Mouse (Mus musculus): ENCODE results near the gene Ret. TPM values are rescaled to one million over a fixed set of nuclear protein-coding genes. Genes with fewer than 3 reads are reported as not detected.

Ret gene
- polyA plus RNA-seq (2012; ENCODE audit: low replicate concordance), result 0.14 and 0.39 TPM in 2 replicates

GRCm38 (mm10) chr6:118197440-118197975 is at the start of gene Ret:
Gene Ret (minus strand): TSS chr6:118197718.

DNA sequence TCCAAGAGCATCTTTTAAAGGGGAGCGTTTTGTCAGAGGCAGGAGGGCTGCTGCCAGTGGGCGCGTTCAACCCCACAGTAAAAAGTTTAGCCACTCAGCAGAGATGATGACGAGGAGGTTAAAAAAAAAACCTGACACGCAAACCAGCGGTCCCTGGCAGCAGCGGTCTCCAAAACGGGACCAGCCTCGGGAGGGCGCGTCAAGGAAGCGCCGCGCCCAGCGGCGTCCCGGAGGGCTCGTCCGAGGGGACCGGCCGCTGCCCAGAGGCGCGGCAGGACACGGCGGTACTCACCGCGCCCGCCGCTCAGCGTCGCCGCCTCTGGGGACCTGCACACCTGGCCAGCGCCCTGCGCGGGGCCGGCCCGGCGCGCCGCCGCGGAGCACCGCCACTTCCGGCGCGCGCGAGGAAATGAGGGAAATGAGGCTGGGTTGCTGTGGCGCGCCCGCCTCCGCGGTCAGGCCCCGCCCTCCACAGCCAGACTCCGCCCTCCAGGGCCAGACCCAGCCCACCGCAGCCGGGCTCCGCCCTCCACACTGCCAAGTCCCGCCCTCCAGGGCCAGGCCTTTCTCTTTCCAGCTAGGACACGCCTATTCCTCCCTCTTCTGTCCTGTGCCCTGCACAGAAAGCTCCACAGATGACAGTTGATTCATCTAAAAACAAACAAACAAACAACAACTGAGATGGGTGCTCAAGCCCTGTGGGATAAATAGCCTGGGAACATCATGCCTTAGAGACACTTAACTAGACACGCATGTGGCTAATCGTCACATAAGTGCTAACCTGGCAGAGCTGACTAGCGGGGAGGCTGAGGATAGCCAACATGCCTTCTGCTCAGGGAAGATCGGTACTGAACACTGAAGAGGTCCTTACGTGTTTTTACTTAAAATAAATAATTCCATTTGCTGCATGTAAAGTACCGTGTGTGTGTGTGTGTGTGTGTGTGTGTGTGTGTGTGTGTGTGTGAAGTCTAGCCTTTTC is 58.5 kb downstream of the Ret start, which contains the start of gene Csgalnact2:
Gene Csgalnact2, minus strand, starts transcription at position 410 of the 979 bp plus-strand sequence.

Other genes with a start within 250 kb of the Ret start
- gene Rasgef1a, start 186.3 kb downstream of the Ret start, polyA plus RNA-seq (2012; ENCODE audit: low replicate concordance), result 0.15 and 0.18 TPM in 2 replicates
- 4.7 and 6.8 TPM in 2 replicates for gene Csgalnact2, start 58.6 kb downstream of the Ret start, polyA plus RNA-seq (2012; ENCODE audit: low replicate concordance)
- 20.5 and 43.9 TPM in 2 replicates for gene Bms1, start 221.8 kb upstream of the Ret start, polyA plus RNA-seq (2012; ENCODE audit: low replicate concordance)

Measured in leukemia stem cell, adult 10-12 weeks (primary cell).